Mouse (Mus musculus) ovary, adult 18-20 months (tissue): ENCODE data around the gene Zbtb5.
"Not testable (repeated sequence)": the region's sequence is repeated elsewhere in the genome, so short reads cannot be mapped to it uniquely, and the experiment has no call there.

Source experiments
- DNase-seq: peaks from one replicate; pipeline ENCODE4 v3.0.0; 2022; ENCODE audit warnings: low spot score, mixed read lengths

The Zbtb5 gene

DNA sequence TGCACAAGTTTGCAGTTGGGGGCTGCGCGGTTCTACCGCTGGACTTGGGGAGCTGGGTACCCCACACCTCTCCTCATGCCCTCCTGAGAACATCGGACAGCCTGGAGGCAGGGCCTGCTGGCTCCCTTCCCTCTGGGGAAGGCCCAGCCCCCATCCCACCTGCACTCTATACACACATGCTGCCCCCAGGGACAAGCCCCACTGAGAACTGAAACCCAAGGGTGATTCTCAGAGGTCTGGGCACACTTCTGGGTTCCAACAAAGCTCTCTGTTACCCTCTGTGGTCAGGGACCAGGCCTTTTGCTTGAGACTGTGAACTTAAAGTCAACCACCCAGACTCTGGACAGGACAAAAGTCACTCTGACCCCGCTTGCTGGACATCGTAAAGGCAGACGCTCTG lies 42.2 kb downstream of the Zbtb5 start:
- no peak for DNase-seq

- DNase-seq, result no peak
Measured at GRCm38 (mm10) chr4:44967402-44967801, 44.8 kb downstream of the Zbtb5 start.

DNA sequence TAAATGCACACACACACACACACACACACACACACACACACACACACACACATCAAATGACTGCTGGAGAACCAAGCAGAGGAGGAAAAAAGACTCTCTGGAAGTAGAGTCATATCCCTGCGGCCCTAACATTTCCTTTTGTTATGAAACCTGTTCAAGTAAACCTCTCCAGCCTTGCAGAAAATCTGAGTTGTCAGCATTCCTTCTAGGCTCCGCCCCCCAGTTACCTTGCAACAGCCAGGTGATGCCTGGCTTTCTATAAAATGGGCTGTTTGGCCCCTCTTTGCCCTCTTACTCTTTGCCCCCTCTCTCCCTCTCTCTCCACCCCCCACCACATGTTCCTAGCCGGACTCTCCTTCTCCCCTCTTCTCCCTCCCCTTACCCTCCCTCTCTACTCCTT lies 46.5 kb downstream of the Zbtb5 start:
- no peak for DNase-seq

DNA sequence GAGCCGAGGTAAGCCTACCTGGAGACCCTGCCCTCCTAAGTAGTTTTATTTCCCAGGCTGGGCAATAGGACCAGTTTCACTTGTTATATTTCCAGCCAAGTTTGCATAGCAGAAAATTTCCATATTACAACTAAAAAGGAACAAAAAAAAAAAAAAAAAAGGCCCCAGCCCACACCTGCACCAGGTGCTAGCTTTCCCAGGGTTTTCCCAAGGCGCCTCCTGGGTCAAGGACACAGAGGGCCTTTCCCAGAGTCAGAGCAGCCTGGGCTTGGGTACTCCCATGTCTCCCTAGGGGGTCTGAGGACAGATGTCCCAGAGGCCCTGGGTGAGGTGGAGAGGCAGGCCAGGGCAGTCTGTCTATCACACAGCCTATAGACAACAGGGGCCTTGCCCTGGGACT lies 47.0 kb downstream of the Zbtb5 start:
- DNase-seq, result no peak

GRCm38 (mm10) chr4:44963156-44963555 lies 49.1 kb downstream of the Zbtb5 start:
- DNase-seq, result no peak

GRCm38 (mm10) chr4:44959220-44959619 lies 53.0 kb downstream of the Zbtb5 start:
- DNase-seq, result no peak

DNA sequence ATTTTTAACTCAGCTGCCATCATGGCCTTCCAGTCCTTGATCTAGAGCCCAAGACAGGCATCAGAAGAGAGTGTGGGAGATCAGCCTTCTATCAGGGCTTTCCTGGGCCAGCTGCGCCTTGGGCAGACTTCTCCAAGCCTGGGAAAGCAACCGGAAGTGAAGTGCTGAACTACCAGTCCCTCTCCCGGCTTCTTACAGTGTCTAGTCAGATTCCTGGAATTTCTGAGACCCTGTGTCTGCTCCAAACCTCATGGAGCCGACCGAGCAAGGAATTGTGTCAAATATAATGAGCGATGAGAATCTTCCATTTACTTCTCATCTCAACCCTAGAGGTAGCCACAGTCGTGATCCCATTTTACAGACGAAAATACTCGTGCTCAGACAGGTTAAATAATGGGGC lies 53.4 kb downstream of the Zbtb5 start:
- no peak for DNase-seq

DNA sequence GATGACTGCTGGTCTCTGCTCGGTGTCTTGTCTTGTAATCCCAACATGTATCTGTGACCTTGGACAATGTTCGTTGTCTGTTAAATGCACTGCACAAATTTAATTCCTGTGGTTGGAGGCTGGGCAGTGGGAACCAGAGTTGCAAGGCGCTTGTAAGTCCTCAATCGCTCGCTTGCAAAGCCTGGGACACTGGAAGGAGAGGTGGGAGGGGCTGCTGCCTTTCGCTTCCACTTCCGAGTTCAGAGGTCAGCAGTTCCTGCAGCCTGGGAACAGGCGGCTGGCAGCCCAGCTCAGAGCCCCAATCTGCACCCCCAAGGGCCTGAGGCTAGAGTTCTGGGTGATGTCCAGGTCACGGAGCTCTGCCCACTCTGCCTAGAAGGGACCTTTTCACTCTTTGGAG lies 59.2 kb downstream of the Zbtb5 start:
- no peak for DNase-seq

DNA sequence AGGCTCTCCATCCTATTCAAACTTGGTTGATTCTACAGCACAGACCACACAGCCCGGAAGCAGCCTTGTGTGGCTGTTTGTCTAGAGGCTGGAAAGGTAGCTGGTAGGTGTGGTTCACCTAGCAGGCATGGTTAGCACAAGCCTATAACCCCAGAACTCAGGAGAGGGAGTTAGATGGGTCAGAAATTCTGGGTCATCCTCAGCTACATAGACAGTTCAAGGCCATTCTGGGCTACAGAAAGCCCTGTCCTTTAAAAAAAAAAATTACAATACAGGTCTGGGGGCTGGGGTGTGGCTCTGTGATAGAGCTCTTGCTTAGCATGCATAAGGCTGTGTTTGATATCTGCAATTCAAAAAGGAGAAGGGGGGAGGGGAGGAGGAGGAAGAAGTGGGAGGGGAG lies 63.9 kb downstream of the Zbtb5 start:
- no peak for DNase-seq

DNA sequence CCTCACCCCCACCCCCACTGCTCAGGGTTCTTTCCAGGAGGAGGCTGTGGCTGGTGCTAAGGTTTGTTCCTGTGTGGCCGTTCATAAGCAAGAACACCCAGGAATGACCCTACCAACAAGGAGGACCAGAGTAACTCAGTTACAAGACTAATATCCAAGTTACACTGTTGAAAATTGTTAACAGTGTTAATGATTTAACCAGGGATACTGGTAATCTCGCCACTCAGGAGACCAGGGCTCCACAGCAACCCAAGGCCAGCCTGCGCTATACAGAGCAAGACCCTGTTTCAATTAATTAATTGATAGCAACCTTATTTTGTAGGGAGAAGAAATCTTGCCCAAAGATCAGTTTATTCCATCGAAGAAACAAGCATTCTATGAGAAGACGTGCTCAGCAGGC lies 64.7 kb downstream of the Zbtb5 start:
- DNase-seq, result no peak

DNA sequence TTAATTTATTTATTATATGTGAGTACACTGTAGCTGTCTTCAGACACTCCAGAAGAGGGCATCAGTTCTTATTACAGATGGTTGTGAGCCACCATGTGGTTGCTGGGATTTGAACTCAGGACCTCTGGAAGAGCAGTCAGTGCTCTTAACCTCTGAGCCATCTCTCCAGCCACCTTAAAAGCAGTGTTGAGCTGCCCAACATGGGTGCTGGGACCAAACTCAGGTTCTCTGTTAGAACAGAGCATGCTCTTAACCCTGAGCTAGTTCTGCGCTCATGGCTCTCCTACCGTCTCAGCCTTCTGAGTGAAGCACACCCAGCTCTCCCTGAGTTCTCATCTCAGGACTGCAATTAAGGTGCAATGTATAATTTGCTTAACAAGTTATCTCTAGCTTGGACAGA lies 66.1 kb downstream of the Zbtb5 start:
- not testable (repeated sequence) for DNase-seq

GRCm38 (mm10) chr4:44944426-44945075 lies 67.7 kb downstream of the Zbtb5 start:
- DNase-seq, result no peak

DNA sequence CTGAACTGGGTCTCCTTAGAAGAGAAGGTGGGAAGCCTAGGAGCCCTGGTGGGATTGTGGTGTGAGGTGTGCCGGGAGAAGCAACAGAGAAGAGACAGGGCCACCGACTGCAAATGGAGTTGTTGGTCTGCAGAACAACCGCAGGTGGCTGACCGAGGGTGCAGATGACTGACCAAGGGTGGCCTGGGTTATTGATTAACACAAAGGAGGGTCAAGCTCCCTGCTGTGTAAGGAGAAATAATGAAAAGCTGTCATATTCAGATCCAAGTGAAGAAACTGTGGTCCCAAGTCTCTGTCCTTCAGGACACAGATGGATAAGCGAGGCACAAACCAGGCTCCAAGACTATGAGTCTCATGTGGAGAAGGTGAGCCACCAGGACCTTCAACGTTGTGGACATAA lies 68.7 kb downstream of the Zbtb5 start:
- no peak for DNase-seq

DNA sequence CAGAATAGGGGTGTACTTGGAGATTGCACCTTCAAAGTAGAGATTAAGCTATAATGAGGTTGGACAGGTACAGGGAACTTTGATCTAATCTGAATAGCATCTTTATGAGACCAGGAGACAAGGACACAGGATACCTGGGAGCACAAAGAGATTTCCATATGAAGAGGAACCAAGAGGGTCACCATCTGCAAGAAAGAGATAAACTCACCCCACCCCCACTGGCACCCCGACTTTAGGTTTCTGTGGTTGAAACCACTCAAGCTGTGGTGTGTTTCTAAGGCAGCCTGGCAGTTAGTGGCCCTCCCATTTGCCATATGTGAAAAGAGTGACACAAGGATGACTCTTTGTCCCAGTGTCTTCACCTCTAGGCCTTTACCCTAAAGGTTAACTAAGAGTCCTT lies 70.0 kb downstream of the Zbtb5 start:
- DNase-seq, result no peak
